Mouse (Mus musculus) embryonic fibroblast, embryonic 13.5 days (primary cell): ENCODE results near the gene Dlg2.

Experiments
- CTCF ChIP-seq: IDR thresholded peaks from 2 replicates; pipeline ENCODE4 v1.5.1; 2011; ENCODE audit warnings: mild to moderate bottlenecking, control low read depth, low read length, moderate library complexity, borderline replicate concordance; ENCODE audit not compliant: insufficient read depth
- POLR2A ChIP-seq: IDR thresholded peaks from 2 replicates; pipeline ENCODE4 v1.6.1; 2011; ENCODE audit warnings: low read depth, mild to moderate bottlenecking, control low read depth, low read length, moderate library complexity

GRCm38 (mm10) chr7:90569130-90569529, 92.7 kb downstream of the Dlg2 start:
- TF ChIP-seq CTCF (no peak), POLR2A (no peak)
